Mouse (Mus musculus): ENCODE data around the gene Cideb. TPM values are rescaled to one million over a fixed set of nuclear protein-coding genes. Genes with fewer than 3 reads are reported as not detected.
A peak's percentile ranks its signal among the peaks of the same experiment; 100 is the strongest.

Cideb gene
- polyA plus RNA-seq, 1 experiment: 0.60 TPM

GRCm38 (mm10) chr14:55763166-55763565 lies 4.9 kb upstream of the Cideb start:
- TF ChIP-seq CTCF (IDR thresholded peaks at IDR 0.05; ENCODE audit: borderline replicate concordance, extremely low read depth, insufficient read depth, insufficient read length) (no peak), POLR2A (IDR thresholded peaks at IDR 0.05; ENCODE audit: borderline replicate concordance, extremely low read depth, insufficient read depth, insufficient read length, poor library complexity, severe bottlenecking) (no peak)
- no peak for DNase-seq (ENCODE audit: low read depth)

- DNase-seq (ENCODE audit: low read depth): peak; percentile 71
- peak; percentile 50 for TF ChIP-seq CTCF (IDR thresholded peaks at IDR 0.05; ENCODE audit: borderline replicate concordance, extremely low read depth, insufficient read depth, insufficient read length)
- 0 out of 2 replicates have a peak, but pooled peaks have one; percentile 7 for TF ChIP-seq POLR2A (IDR thresholded peaks at IDR 0.05; ENCODE audit: borderline replicate concordance, extremely low read depth, insufficient read depth, insufficient read length, poor library complexity, severe bottlenecking)
Observed at GRCm38 (mm10) chr14:55762001-55762821, 4.0 kb upstream of the Cideb start.

- DNase-seq (ENCODE audit: low read depth): no peak
- TF ChIP-seq POLR2A (IDR thresholded peaks at IDR 0.05; ENCODE audit: borderline replicate concordance, extremely low read depth, insufficient read depth, insufficient read length, poor library complexity, severe bottlenecking) (no peak), CTCF (IDR thresholded peaks at IDR 0.05; ENCODE audit: borderline replicate concordance, extremely low read depth, insufficient read depth, insufficient read length) (no peak)
Observed at GRCm38 (mm10) chr14:55761163-55761562, 2.9 kb upstream of the Cideb start, which contains the start of gene Ltb4r2. TSS of gene Ltb4r2 (plus strand) at chr14:55761428.

GRCm38 (mm10) chr14:55760156-55760555 lies 1.9 kb upstream of the Cideb start:
- peak; percentile 76 for DNase-seq (ENCODE audit: low read depth)
- TF ChIP-seq CTCF (IDR thresholded peaks at IDR 0.05; ENCODE audit: borderline replicate concordance, extremely low read depth, insufficient read depth, insufficient read length): peak; percentile 73

- no peak for TF ChIP-seq CTCF (IDR thresholded peaks at IDR 0.05; ENCODE audit: borderline replicate concordance, extremely low read depth, insufficient read depth, insufficient read length)
- no peak for TF ChIP-seq POLR2A (IDR thresholded peaks at IDR 0.05; ENCODE audit: borderline replicate concordance, extremely low read depth, insufficient read depth, insufficient read length, poor library complexity, severe bottlenecking)
- no peak for DNase-seq (ENCODE audit: low read depth)
Observed at GRCm38 (mm10) chr14:55757566-55757965, 692 bp downstream of the Cideb start.

- no peak for DNase-seq (ENCODE audit: low read depth)
- TF ChIP-seq POLR2A (IDR thresholded peaks at IDR 0.05; ENCODE audit: borderline replicate concordance, extremely low read depth, insufficient read depth, insufficient read length, poor library complexity, severe bottlenecking): no peak
- no peak for TF ChIP-seq CTCF (IDR thresholded peaks at IDR 0.05; ENCODE audit: borderline replicate concordance, extremely low read depth, insufficient read depth, insufficient read length)
Observed at GRCm38 (mm10) chr14:55747051-55747847, 11.0 kb downstream of the Cideb start.

- TF ChIP-seq POLR2A (IDR thresholded peaks at IDR 0.05; ENCODE audit: borderline replicate concordance, extremely low read depth, insufficient read depth, insufficient read length, poor library complexity, severe bottlenecking): no peak
- no peak for TF ChIP-seq CTCF (IDR thresholded peaks at IDR 0.05; ENCODE audit: borderline replicate concordance, extremely low read depth, insufficient read depth, insufficient read length)
- no peak for DNase-seq (ENCODE audit: low read depth)
Observed at GRCm38 (mm10) chr14:55745861-55746237, 12.4 kb downstream of the Cideb start.

- TF ChIP-seq CTCF (IDR thresholded peaks at IDR 0.05; ENCODE audit: borderline replicate concordance, extremely low read depth, insufficient read depth, insufficient read length) (no peak), POLR2A (IDR thresholded peaks at IDR 0.05; ENCODE audit: borderline replicate concordance, extremely low read depth, insufficient read depth, insufficient read length, poor library complexity, severe bottlenecking) (0 out of 2 replicates have a peak, but pooled peaks have one; percentile 49)
- peak; percentile 93 for DNase-seq (ENCODE audit: low read depth)
Observed at GRCm38 (mm10) chr14:55745180-55745860, 12.9 kb downstream of the Cideb start, which contains the start of the genes Dhrs1 and Nop9. TSS of gene Dhrs1 (minus strand) at chr14:55745690. TSS of gene Nop9 (plus strand) at chr14:55745693.

- TF ChIP-seq CTCF (IDR thresholded peaks at IDR 0.05; ENCODE audit: borderline replicate concordance, extremely low read depth, insufficient read depth, insufficient read length) (peak; percentile 98), POLR2A (IDR thresholded peaks at IDR 0.05; ENCODE audit: borderline replicate concordance, extremely low read depth, insufficient read depth, insufficient read length, poor library complexity, severe bottlenecking) (no peak)
- DNase-seq (ENCODE audit: low read depth): peak; percentile 83
Observed at GRCm38 (mm10) chr14:55743711-55744110, 14.5 kb downstream of the Cideb start.

- no peak for DNase-seq (ENCODE audit: low read depth)
- TF ChIP-seq POLR2A (IDR thresholded peaks at IDR 0.05; ENCODE audit: borderline replicate concordance, extremely low read depth, insufficient read depth, insufficient read length, poor library complexity, severe bottlenecking) (no peak), CTCF (IDR thresholded peaks at IDR 0.05; ENCODE audit: borderline replicate concordance, extremely low read depth, insufficient read depth, insufficient read length) (no peak)
Observed at GRCm38 (mm10) chr14:55737086-55737687, 21.1 kb downstream of the Cideb start.
